Mouse (Mus musculus) heart, embryonic 11.5 days (tissue): ENCODE results near the gene Ptk7. TPM values are rescaled to one million over a fixed set of nuclear protein-coding genes. Genes with fewer than 3 reads are reported as not detected.

Source experiments
- ATAC-seq: fragments of 200-750 bp; cut with Nextera tagmentation; replicated peaks from 2 replicates; pipeline ENCODE4 v1.8.0; 2017; ENCODE audit warnings: moderate library complexity; ENCODE audit not compliant: insufficient number of reproducible peaks, low FRiP score, low TSS enrichment
- H3K27ac ChIP-seq: fragments of 300-500 bp; sonication (generic); 2 replicates; pipeline ENCODE4 v1.5.1; 2014; ENCODE audit warnings: mild to moderate bottlenecking, low read depth, low read length
- H3K27me3 ChIP-seq: fragments of 300-500 bp; sonication (generic); 2 replicates; pipeline ENCODE4 v1.6.1; 2014; ENCODE audit warnings: mild to moderate bottlenecking, low read length, mixed read lengths; ENCODE audit not compliant: control insufficient read depth, insufficient read depth
- H3K36me3 ChIP-seq: fragments of 300-500 bp; sonication (generic); 2 replicates; pipeline ENCODE4 v1.6.1; 2014; ENCODE audit warnings: mild to moderate bottlenecking, low read length, moderate library complexity, mixed read lengths; ENCODE audit not compliant: control insufficient read depth, insufficient read depth
- H3K4me1 ChIP-seq: fragments of 300-500 bp; sonication (generic); 2 replicates; pipeline ENCODE4 v1.6.1; 2014; ENCODE audit warnings: low read length; ENCODE audit not compliant: control insufficient read depth, insufficient read depth
- H3K4me2 ChIP-seq: fragments of 300-500 bp; sonication (generic); 2 replicates; pipeline ENCODE4 v1.6.1; 2014; ENCODE audit warnings: mild to moderate bottlenecking, moderate library complexity
- H3K4me3 ChIP-seq: fragments of 300-500 bp; sonication (generic); 2 replicates; pipeline ENCODE4 v1.5.1; 2014; ENCODE audit warnings: low read depth, low read length
- H3K9ac ChIP-seq: fragments of 300-500 bp; sonication (generic); 2 replicates; pipeline ENCODE4 v1.6.1; 2014; ENCODE audit warnings: mild to moderate bottlenecking, low read depth, low read length, moderate library complexity
- H3K9me3 ChIP-seq: fragments of 300-500 bp; sonication (generic); replicated peaks from 2 replicates; pipeline ENCODE4 v1.6.1; 2016; ENCODE audit warnings: low read length; ENCODE audit not compliant: control insufficient read depth
- WGBS: fragments of 180-500 bp; shearing (Covaris S2); extraction: QIAGEN DNeasy Blood & Tissue Kit; methylation state at CpG from one replicate; pipeline ENCODE4 v1.1.7; 2014; ENCODE audit not compliant: insufficient replicate concordance; 5-methylcytosine and 5-hydroxymethylcytosine counted together
- polyA plus RNA-seq: library from polyadenylated mRNA; unstranded; fragments of >200 nt; fragmentation: Nextera tagmentation; extraction: Ambion mirVana; gene quantifications from 2 replicates; pipeline ENCODE4 v1.2.1, GENCODE M21; 2014

Gene Ptk7
- polyA plus RNA-seq, 1 experiment from 2014 or later = 18.8 TPM

DNA sequence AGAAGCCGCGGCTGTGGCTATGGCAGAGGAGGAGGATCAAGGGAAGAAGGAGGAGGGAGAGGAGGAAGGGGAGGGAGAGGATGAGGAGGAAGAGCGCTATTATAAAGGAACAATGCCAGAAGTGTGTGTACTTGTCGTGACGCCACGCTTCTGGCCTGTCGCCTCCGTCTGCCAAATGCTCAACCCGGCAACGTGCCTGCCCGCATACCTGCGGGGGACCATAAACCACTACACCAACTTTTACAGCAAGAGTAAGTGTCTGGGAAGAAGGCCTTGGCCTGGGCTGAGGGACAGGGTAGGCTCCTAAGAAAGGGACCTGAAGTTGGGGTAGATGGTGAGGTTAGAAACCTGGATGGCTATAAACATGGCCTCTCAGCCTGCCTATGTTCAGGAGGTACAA is 32.7 kb upstream of the Ptk7 start:
- Histone ChIP-seq H3K27me3 (no peaks in the 10 kb centered on the region), H3K27ac (no peak overlapping the region), H3K4me1 (no peaks in the 10 kb centered on the region), H3K36me3 (peaks cover 58% of the 10 kb centered on the region), H3K9me3 (no peaks in the 10 kb centered on the region), H3K4me2 (no peak overlapping the region), H3K9ac (no peak overlapping the region), H3K4me3 (no peak overlapping the region)
- 93% methylated on average over 12 of the region's 12 CpGs for WGBS
- ATAC-seq = no peak

DNA sequence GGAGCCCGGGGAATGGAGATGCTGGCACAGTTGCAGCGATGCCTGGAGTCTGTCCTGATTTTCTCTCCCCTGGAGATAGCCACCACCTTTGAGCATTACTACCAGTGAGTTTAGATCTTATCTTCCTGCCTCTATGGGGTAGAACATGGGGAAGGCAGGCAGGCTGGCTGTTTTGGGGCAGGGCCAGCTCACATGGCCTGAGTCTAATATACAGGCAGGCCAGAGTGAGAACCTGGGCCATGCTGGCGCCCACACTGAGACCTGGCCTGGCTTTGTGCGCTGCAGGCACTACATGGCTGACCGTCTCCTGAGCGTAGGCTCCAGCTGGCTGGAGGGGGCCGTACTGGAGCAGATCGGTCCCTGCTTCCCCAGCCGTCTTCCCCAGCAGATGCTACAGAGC is 32.0 kb upstream of the Ptk7 start:
- ATAC-seq = no peak
- Histone ChIP-seq H3K4me1 (no peaks in the 10 kb centered on the region), H3K27me3 (no peaks in the 10 kb centered on the region), H3K9me3 (no peaks in the 10 kb centered on the region), H3K4me2 (no peak overlapping the region), H3K27ac (no peak overlapping the region), H3K36me3 (peaks cover 58% of the 10 kb centered on the region), H3K9ac (no peak overlapping the region), H3K4me3 (no peak overlapping the region)
- 90% methylated on average over 9 of the region's 9 CpGs for WGBS

DNA sequence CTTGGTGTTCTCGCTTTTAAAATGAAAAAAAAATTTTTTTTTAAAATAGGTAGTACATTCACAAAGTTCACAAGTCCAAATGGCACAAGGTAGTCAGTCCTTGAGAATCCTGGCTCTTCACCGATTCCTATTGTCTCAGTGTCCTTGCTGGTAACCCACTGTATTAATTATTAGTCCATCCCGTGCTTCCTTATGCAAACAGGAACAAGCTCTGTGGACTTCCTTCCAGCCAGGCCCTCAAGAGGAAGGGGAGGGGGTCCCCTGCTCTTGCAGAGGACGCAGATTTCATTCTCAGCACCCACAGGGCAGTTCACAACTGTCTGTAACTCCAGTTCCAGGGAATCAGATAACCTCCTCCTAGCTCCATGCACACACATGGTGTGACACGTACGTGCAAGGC is 26.8 kb upstream of the Ptk7 start:
- Histone ChIP-seq H3K27me3 (no peaks in the 10 kb centered on the region), H3K4me1 (peaks cover 14% of the 10 kb centered on the region), H3K27ac (no peak overlapping the region), H3K36me3 (peaks cover 57% of the 10 kb centered on the region), H3K9me3 (no peaks in the 10 kb centered on the region), H3K4me3 (no peak overlapping the region), H3K4me2 (no peak overlapping the region), H3K9ac (no peak overlapping the region)
- no peak for ATAC-seq
- WGBS = 77% methylated on average over 6 of the region's 6 CpGs

DNA sequence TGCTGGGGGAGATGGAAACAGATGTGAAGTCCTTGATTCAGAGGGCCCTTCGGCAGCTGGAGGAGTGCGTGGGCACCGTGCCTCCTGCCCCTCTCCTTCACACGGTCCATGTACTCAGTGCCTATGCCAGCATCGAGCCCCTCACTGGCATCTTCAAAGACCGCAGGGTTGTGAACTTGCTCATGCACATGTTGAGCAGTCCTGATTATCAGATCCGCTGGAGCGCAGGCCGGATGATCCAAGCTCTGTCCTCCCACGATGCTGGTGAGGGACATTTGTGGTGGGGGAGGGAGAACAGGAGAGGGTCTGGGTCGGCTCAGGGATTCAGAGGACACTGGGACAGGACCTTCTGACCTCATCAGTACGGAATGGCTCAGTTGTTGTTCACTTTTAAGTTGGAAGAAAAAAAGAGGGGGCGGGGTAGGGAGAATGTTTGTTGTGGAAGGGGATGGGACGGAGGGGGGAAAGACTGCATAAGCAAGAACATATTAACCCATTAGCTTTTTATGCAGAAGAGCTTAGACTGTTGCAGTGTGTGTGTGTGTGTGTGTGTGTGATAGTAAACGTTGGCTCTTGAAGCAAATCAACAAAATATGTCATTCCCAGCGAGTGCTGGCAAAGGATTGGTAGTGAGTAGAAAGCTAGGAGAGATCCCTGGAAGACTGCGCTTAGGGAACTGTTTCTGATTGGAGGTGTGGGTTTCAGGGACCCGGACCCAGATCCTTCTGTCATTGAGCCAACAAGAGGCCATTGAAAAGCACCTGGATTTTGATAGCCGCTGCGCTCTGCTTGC is 22.6 kb upstream of the Ptk7 start:
- peaks cover 37% of the 10 kb centered on the region for H3K36me3 ChIP-seq

DNA sequence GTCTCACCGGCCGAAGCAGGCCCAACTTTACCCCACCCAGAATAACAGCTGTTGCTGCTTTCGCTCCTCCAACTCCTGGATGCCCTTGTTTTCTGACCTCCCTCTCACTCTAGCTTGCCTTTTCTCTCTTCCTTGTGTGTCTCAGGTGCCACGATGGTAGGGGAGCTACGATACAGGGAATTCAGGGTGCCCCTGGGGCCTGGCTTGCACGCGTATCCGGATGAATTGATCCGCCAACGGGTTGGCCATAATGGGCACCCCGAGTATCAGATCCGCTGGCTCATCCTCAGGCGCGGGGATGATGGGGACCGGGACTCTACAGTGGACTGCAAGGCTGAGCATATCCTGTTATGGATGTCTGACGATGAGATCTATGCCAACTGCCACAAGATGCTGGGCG is 22.0 kb upstream of the Ptk7 start:
- WGBS = 72% methylated on average over 17 of the region's 17 CpGs
- H3K9ac ChIP-seq = peak overlapping the region; percentile 94
- peak overlapping the region; percentile 93 for H3K4me2 ChIP-seq
- H3K9me3 ChIP-seq = no peaks in the 10 kb centered on the region
- peak overlapping the region; percentile 97 for H3K27ac ChIP-seq
- ATAC-seq = no peak
- no peaks in the 10 kb centered on the region for H3K27me3 ChIP-seq
- peaks cover 26% of the 10 kb centered on the region for H3K4me1 ChIP-seq
- H3K4me3 ChIP-seq = peak overlapping the region; percentile 79
- H3K36me3 ChIP-seq = peaks cover 37% of the 10 kb centered on the region

More for the DNA sequence above, 22.6 kb upstream of the Ptk7 start:
- ATAC-seq = no peak
- peaks cover 24% of the 10 kb centered on the region for H3K4me1 ChIP-seq
- H3K27ac ChIP-seq = peak overlapping the region; percentile 97; the same call in 1 of the 2 replicates
- peak overlapping the region; percentile 93 for H3K4me2 ChIP-seq
- H3K9me3 ChIP-seq = no peaks in the 10 kb centered on the region
- H3K4me3 ChIP-seq = peak overlapping the region; percentile 79
- peak overlapping the region; percentile 94 for H3K9ac ChIP-seq
- H3K27me3 ChIP-seq = no peaks in the 10 kb centered on the region
- WGBS = 60% methylated on average over 20 of the region's 20 CpGs

DNA sequence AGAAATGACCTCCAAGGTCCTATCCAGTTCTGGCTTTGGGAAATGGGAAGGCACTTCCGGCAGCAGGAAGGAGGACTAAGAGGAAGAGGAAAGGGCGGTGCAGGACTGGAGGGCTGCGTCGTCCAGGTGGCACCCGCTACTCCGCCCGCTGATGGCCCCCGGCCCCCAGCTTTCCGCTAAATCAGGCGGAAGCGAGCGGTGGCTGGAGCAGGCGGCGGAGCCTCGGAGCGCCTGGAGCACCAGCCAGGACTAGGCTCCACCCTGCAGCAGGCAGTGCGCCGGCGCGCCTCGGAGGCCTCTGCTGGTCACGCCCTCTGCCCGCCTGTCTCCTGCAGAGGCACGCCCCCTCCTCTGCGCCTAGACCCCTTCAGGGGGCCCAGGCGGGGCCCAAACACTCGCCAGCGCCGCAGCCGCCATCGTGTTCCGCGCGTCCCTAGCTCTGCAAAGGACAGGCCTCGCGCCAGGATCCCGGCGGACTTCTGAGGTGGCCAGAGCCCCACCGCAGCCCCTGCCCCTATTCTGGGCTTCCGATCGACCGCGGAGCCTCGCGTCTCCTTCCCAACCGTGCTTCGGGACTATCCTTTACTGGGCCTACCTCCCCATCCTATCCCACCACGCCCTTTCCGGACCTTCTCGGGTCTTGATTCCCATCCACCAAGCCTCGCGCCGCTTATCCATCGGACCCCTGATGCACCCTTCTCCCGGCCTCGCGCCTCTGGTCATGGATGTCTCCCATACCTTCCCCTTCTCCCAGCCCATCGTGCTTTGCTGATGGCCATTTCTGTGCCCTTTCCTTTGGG is 21.1 kb upstream of the Ptk7 start, which contains the start of gene Cul7:
Cul7 (plus strand) TSS at position 106 of the 800 bp plus-strand sequence.
- H3K4me2 ChIP-seq = peak within 1 kb of the TSS; percentile 93
- ATAC-seq = peak; percentile 91
- H3K9me3 ChIP-seq = no peaks in the 10 kb centered on the region
- H3K9ac ChIP-seq = peak within 1 kb of the TSS; percentile 94
- peaks cover 30% of the 10 kb centered on the region for H3K36me3 ChIP-seq
- H3K27ac ChIP-seq = peak within 1 kb of the TSS; percentile 97
- peaks cover 26% of the 10 kb centered on the region for H3K4me1 ChIP-seq
- WGBS = under 1% methylated on average over 56 of the region's 58 CpGs
- H3K4me3 ChIP-seq = peak within 1 kb of the TSS; percentile 79
- no peaks in the 10 kb centered on the region for H3K27me3 ChIP-seq

DNA sequence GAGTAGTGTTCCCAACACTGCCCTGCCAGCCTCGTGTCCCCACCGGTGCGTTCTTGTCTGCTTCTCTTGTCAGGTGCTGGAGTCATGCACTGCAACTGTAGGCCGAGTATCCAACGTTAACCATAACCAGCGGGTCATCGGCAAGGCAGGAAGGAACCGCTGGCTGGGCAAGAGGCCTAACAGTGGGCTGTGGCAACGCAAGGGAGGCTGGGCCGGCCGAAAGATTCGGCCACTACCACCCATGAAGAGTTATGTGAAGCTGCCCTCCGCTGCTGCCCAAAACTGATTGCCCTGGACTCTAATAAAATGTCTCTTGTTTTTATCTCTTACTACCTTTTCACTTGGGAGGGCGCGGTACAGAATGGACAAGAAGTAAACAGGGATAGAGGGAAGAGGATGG is 20.5 kb upstream of the Ptk7 start:
- WGBS = 36% methylated on average over 15 of the region's 15 CpGs
- Histone ChIP-seq H3K27ac (peak overlapping the region; percentile 97), H3K4me2 (peak overlapping the region; percentile 93), H3K9me3 (no peaks in the 10 kb centered on the region), H3K27me3 (no peaks in the 10 kb centered on the region), H3K4me1 (peaks cover 30% of the 10 kb centered on the region), H3K36me3 (peaks cover 27% of the 10 kb centered on the region), H3K4me3 (peak overlapping the region; percentile 79), H3K9ac (peak overlapping the region; percentile 94)
- no peak for ATAC-seq

DNA sequence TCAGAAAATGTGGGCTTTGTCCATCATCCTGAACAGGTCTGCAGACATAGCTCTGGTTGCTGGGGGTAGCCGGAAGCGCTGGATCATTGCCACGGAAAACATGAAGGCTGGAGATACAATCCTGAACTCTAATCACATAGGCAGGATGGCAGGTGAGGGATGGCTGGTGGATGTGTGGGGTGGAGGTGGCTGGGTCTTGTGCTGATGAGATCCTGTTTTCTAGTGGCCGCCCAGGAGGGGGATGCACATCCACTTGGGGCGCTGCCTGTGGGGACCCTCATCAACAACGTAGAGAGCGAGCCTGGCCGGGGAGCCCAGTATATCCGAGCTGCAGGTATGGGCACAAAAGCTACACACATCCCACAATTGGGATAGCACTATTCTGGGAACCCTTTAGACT is 19.1 kb upstream of the Ptk7 start:
- Histone ChIP-seq H3K36me3 (peaks cover 13% of the 10 kb centered on the region), H3K4me3 (no peak overlapping the region), H3K4me2 (no peak overlapping the region), H3K4me1 (peaks cover 36% of the 10 kb centered on the region), H3K9me3 (no peaks in the 10 kb centered on the region), H3K9ac (no peak overlapping the region), H3K27me3 (no peaks in the 10 kb centered on the region), H3K27ac (no peak overlapping the region)
- WGBS = 90% methylated on average over 9 of the region's 9 CpGs
- no peak for ATAC-seq
